Mouse (Mus musculus) midbrain, embryonic 14.5 days (tissue): ENCODE measurements around the gene Cdr2. TPM values are rescaled to one million over a fixed set of nuclear protein-coding genes. Genes with fewer than 3 reads are reported as not detected.
"Not testable (repeated sequence)": the region's sequence is repeated elsewhere in the genome, so short reads cannot be mapped to it uniquely, and the experiment has no call there.

Source experiments
- ATAC-seq: fragments of 200-750 bp; cut with Nextera tagmentation; 2 replicates; pipeline ENCODE4 v1.8.0; 2017; ENCODE audit warnings: moderate number of reproducible peaks, moderate library complexity; ENCODE audit not compliant: low FRiP score, low TSS enrichment
- DNase-seq: peaks from one replicate; pipeline ENCODE4 v3.0.0-alpha.2; 2015
- H3K27ac ChIP-seq: fragments of 300-500 bp; sonication (generic); replicated peaks from 2 replicates; pipeline ENCODE4 v1.5.1; 2014; ENCODE audit warnings: mild to moderate bottlenecking, low read depth, low read length, moderate library complexity
- H3K27me3 ChIP-seq: fragments of 300-500 bp; sonication (generic); 2 replicates; pipeline ENCODE4 v1.6.1; 2014; ENCODE audit warnings: low read length, control low read depth, mixed read lengths; ENCODE audit not compliant: control insufficient read depth, insufficient read depth
- H3K36me3 ChIP-seq: fragments of 300-500 bp; sonication (generic); 2 replicates; pipeline ENCODE4 v1.6.1; 2014; ENCODE audit warnings: low read length, control low read depth; ENCODE audit not compliant: control insufficient read depth, insufficient read depth
- H3K4me1 ChIP-seq: fragments of 300-500 bp; sonication (generic); 2 replicates; pipeline ENCODE4 v1.6.1; 2014; ENCODE audit warnings: mild to moderate bottlenecking, antibody characterized with exemption, low read length, control low read depth; ENCODE audit not compliant: control insufficient read depth, insufficient read depth
- H3K4me2 ChIP-seq: fragments of 300-500 bp; sonication (generic); 2 replicates; pipeline ENCODE4 v1.6.1; 2014; ENCODE audit warnings: mild to moderate bottlenecking, low read length, moderate library complexity
- H3K4me3 ChIP-seq: fragments of 300-500 bp; sonication (generic); replicated peaks from 2 replicates; pipeline ENCODE4 v1.5.1; 2014; ENCODE audit warnings: low read depth, low read length
- H3K9ac ChIP-seq: fragments of 300-500 bp; sonication (generic); replicated peaks from 2 replicates; pipeline ENCODE4 v1.6.1; 2014; ENCODE audit warnings: mild to moderate bottlenecking, low read length, moderate library complexity
- H3K9me3 ChIP-seq: fragments of 300-500 bp; sonication (generic); 2 replicates; pipeline ENCODE4 v1.6.1; 2016; ENCODE audit warnings: low read length, control low read depth, mixed read lengths; ENCODE audit not compliant: control insufficient read depth
- WGBS: fragments of 180-500 bp; shearing (Covaris S2); extraction: QIAGEN DNeasy Blood & Tissue Kit; methylation state at CpG from one replicate; pipeline ENCODE4 v1.1.7; 2014; 5-methylcytosine and 5-hydroxymethylcytosine counted together
- polyA plus RNA-seq: library from polyadenylated mRNA; unstranded; fragments of >200 nt; fragmentation: Nextera tagmentation; extraction: Ambion mirVana; gene quantifications from 2 replicates; pipeline ENCODE4 v1.2.1, GENCODE M21; 2014

Gene Cdr2
- polyA plus RNA-seq = 16.3 and 17.8 TPM in 2 replicates

GRCm38 (mm10) chr7:120982200-120982841 lies at the start of gene Cdr2, which contains the start of gene Mfsd13b:
Cdr2 (minus strand) TSS chr7:120982312.
Mfsd13b (plus strand) TSS chr7:120982509.
- peak within 1 kb of the TSS; percentile 78 for H3K27ac ChIP-seq
- peak; percentile 97 for ATAC-seq

DNA sequence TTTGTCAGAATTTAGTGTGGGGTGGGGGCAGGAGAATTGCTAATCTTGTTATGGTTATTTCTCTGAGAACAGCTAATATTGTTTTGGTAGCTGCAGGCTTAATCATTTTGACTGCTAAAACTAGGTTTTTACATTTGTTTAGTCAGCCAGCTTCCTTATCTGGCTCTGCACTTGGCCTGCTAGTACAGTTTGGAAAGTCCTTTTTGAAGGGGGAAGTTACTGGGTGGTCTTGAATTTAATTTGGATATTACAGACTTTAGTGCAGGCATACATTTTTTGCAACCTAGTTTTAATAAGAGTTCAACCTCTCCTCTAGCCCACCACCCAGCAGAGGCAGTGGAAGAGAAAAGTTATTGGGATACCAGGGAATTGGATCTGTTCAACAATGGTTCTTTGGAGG lies 47.8 kb upstream of the Cdr2 start:
- DNase-seq, H3K27me3 ChIP-seq, H3K9me3 ChIP-seq, H3K4me2 ChIP-seq, H3K27ac ChIP-seq, H3K4me3 ChIP-seq, H3K36me3 ChIP-seq, ATAC-seq, H3K9ac ChIP-seq, H3K4me1 ChIP-seq: not testable (repeated sequence)

More at GRCm38 (mm10) chr7:120982200-120982841, at the start of gene Cdr2, which contains the start of gene Mfsd13b:
- Histone ChIP-seq H3K9ac (peak within 1 kb of the TSS; percentile 79), H3K9me3 (no peaks in the 10 kb centered on the region), H3K4me2 (peak within 1 kb of the TSS; percentile 89), H3K4me1 (peaks cover 24% of the 10 kb centered on the region), H3K36me3 (no peaks in the 10 kb centered on the region), H3K4me3 (peak within 1 kb of the TSS; percentile 88), H3K27me3 (no peaks in the 10 kb centered on the region)
- DNase-seq = peak; percentile 99
- under 1% methylated on average over 46 of the region's 46 CpGs for WGBS

DNA sequence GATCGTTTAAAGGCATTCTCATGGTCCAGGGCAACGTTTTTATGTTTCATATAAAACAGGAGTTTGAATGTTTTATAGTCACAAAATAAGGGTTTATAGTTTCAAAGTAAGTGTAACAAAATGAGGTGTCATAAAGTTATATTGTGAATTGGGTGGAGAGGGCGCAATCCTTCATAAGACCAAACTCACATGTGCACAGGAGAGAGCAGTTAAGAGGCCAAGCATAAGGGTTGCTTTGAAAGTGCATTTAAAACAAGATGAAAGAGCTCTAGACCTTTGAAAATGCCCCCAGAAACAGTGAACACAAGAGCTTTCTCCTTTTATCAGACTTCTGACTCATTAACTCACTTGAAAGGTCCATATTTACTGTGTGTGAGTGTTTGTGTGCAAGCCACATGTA lies 44.2 kb upstream of the Cdr2 start:
- no peaks in the 10 kb centered on the region for H3K27me3 ChIP-seq
- H3K9me3 ChIP-seq = no peaks in the 10 kb centered on the region
- no peak overlapping the region for H3K27ac ChIP-seq
- ATAC-seq (no peak), DNase-seq (no peak)
- H3K4me1 ChIP-seq = no peaks in the 10 kb centered on the region
- H3K36me3 ChIP-seq = no peaks in the 10 kb centered on the region
- no peak overlapping the region for H3K4me2 ChIP-seq
- H3K9ac ChIP-seq = no peak overlapping the region
- no peak overlapping the region for H3K4me3 ChIP-seq
- 71% methylated on average over 3 of the region's 3 CpGs for WGBS

GRCm38 (mm10) chr7:121025221-121026008 lies 43.3 kb upstream of the Cdr2 start:
- no peak overlapping the region for H3K4me3 ChIP-seq
- H3K36me3 ChIP-seq = no peaks in the 10 kb centered on the region
- ATAC-seq = no peak
- no peak overlapping the region for H3K4me2 ChIP-seq
- H3K9me3 ChIP-seq = no peaks in the 10 kb centered on the region
- 87% methylated on average over 6 of the region's 6 CpGs for WGBS
- no peaks in the 10 kb centered on the region for H3K27me3 ChIP-seq
- no peak for DNase-seq
- no peaks in the 10 kb centered on the region for H3K4me1 ChIP-seq
- H3K27ac ChIP-seq = no peak overlapping the region
- no peak overlapping the region for H3K9ac ChIP-seq

DNA sequence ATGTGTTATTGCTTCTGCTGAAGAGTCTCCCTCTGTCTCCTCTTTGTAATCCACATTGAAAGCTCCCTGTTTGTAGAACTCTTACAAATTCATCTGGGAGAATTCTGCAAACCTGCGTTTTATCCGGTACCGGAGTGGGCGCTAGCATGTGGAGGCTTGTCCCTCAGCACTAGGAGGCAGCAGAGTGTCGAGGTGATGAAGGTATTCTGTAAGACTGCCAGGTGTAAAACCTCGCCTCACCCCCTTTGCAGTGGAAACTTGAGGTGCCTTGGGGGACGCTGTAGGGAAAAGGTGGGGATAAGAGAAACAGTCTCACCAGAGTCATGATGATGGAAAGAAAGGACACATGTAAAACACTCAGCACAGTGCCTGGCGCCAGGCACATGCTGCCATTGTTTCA lies 38.2 kb upstream of the Cdr2 start:
- H3K9ac ChIP-seq = no peak overlapping the region
- no peak overlapping the region for H3K4me3 ChIP-seq
- no peaks in the 10 kb centered on the region for H3K9me3 ChIP-seq
- H3K27ac ChIP-seq = no peak overlapping the region
- ATAC-seq (no peak), DNase-seq (no peak)
- WGBS = 47% methylated on average over 8 of the region's 8 CpGs
- H3K27me3 ChIP-seq = no peaks in the 10 kb centered on the region
- H3K36me3 ChIP-seq = no peaks in the 10 kb centered on the region
- no peaks in the 10 kb centered on the region for H3K4me1 ChIP-seq
- no peak overlapping the region for H3K4me2 ChIP-seq

- DNase-seq = no peak
- H3K9ac ChIP-seq = no peak overlapping the region
- no peak overlapping the region for H3K4me3 ChIP-seq
- WGBS = 89% methylated on average over 3 of the region's 3 CpGs
- no peaks in the 10 kb centered on the region for H3K9me3 ChIP-seq
- H3K27me3 ChIP-seq = no peaks in the 10 kb centered on the region
- H3K4me1 ChIP-seq = no peaks in the 10 kb centered on the region
- H3K27ac ChIP-seq = no peak overlapping the region
- H3K36me3 ChIP-seq = no peaks in the 10 kb centered on the region
- no peak overlapping the region for H3K4me2 ChIP-seq
- ATAC-seq = no peak
Measured at GRCm38 (mm10) chr7:121018778-121019177, 36.7 kb upstream of the Cdr2 start.

GRCm38 (mm10) chr7:121014486-121014885 lies 32.4 kb upstream of the Cdr2 start:
- 91% methylated on average over 10 of the region's 10 CpGs for WGBS

GRCm38 (mm10) chr7:121011794-121012689 lies 29.9 kb upstream of the Cdr2 start:
- Histone ChIP-seq H3K4me1 (no peaks in the 10 kb centered on the region), H3K36me3 (no peaks in the 10 kb centered on the region), H3K4me3 (no peak overlapping the region), H3K27ac (no peak overlapping the region), H3K27me3 (no peaks in the 10 kb centered on the region), H3K9ac (no peak overlapping the region), H3K9me3 (no peaks in the 10 kb centered on the region), H3K4me2 (no peak overlapping the region)
- peak; percentile 7 for DNase-seq
- ATAC-seq = no peak
- WGBS = 70% methylated on average over 10 of the region's 10 CpGs

More at GRCm38 (mm10) chr7:121014486-121014885, 32.4 kb upstream of the Cdr2 start:
- Histone ChIP-seq H3K36me3 (no peaks in the 10 kb centered on the region), H3K4me3 (no peak overlapping the region), H3K4me1 (no peaks in the 10 kb centered on the region), H3K9ac (no peak overlapping the region), H3K4me2 (no peak overlapping the region), H3K9me3 (no peaks in the 10 kb centered on the region), H3K27ac (no peak overlapping the region), H3K27me3 (no peaks in the 10 kb centered on the region)
- ATAC-seq = no peak
- no peak for DNase-seq
